Mouse (Mus musculus): ENCODE data around the gene Iba57. TPM values are rescaled to one million over a fixed set of nuclear protein-coding genes. Genes with fewer than 3 reads are reported as not detected.

Iba57 gene
- polyA plus RNA-seq (2014; fragmentation: Illumina TruSeq; extraction: RNeasy Lipid Tissue Mini Kit (QIAGEN cat#74804); ENCODE audit: low read depth, low replicate concordance) = 4.0 TPM

GRCm38 (mm10) chr11:59163255-59164236 is at the start of gene Iba57:
Gene Iba57, minus strand, starts transcription at chr11:59163739.

GRCm38 (mm10) chr11:59208153-59208831 is 44.8 kb upstream of the Iba57 start, which contains the start of gene 2310033P09Rik:
Gene 2310033P09Rik, plus strand, starts transcription at chr11:59208321.

GRCm38 (mm10) chr11:59202081-59202995 is 38.8 kb upstream of the Iba57 start, which contains the start of gene Mrpl55:
Gene Mrpl55, plus strand, starts transcription at chr11:59202486.

GRCm38 (mm10) chr11:59192059-59192386 is 28.5 kb upstream of the Iba57 start, which contains the start of gene Guk1:
Gene Guk1, minus strand, starts transcription at chr11:59192212.

GRCm38 (mm10) chr11:59182864-59183331 is 19.4 kb upstream of the Iba57 start, which contains the start of gene Gjc2:
Gene Gjc2, minus strand, starts transcription at chr11:59183213.

GRCm38 (mm10) chr11:59135904-59136452 is 27.6 kb downstream of the Iba57 start, which contains the start of gene Obscn:
Gene Obscn, minus strand, starts transcription at chr11:59136402.

Other genes with a start within 250 kb of the Iba57 start
- gene Btnl10, start 245.8 kb downstream of the Iba57 start, polyA plus RNA-seq (2014; fragmentation: Illumina TruSeq; extraction: RNeasy Lipid Tissue Mini Kit (QIAGEN cat#74804); ENCODE audit: low read depth, low replicate concordance) = 11.0 TPM
- gene Rnf187, start 224.8 kb downstream of the Iba57 start, polyA plus RNA-seq (2014; fragmentation: Illumina TruSeq; extraction: RNeasy Lipid Tissue Mini Kit (QIAGEN cat#74804); ENCODE audit: low read depth, low replicate concordance) = 20.1 TPM
- gene Hist3h2ba, start 214.8 kb downstream of the Iba57 start, polyA plus RNA-seq (2014; fragmentation: Illumina TruSeq; extraction: RNeasy Lipid Tissue Mini Kit (QIAGEN cat#74804); ENCODE audit: low read depth, low replicate concordance) = not detected
- 8.3 TPM for gene Hist3h2a, start 209.1 kb downstream of the Iba57 start, polyA plus RNA-seq (2014; fragmentation: Illumina TruSeq; extraction: RNeasy Lipid Tissue Mini Kit (QIAGEN cat#74804); ENCODE audit: low read depth, low replicate concordance)
- 32.5 TPM for gene Trim17, start 209.1 kb downstream of the Iba57 start, polyA plus RNA-seq (2014; fragmentation: Illumina TruSeq; extraction: RNeasy Lipid Tissue Mini Kit (QIAGEN cat#74804); ENCODE audit: low read depth, low replicate concordance)
- 6.4 TPM for gene Trim11, start 185.6 kb downstream of the Iba57 start, polyA plus RNA-seq (2014; fragmentation: Illumina TruSeq; extraction: RNeasy Lipid Tissue Mini Kit (QIAGEN cat#74804); ENCODE audit: low read depth, low replicate concordance)
- 0.06 TPM for gene Obscn, start 27.3 kb downstream of the Iba57 start, polyA plus RNA-seq (2014; fragmentation: Illumina TruSeq; extraction: RNeasy Lipid Tissue Mini Kit (QIAGEN cat#74804); ENCODE audit: low read depth, low replicate concordance)
- gene Gjc2, start 19.5 kb upstream of the Iba57 start, polyA plus RNA-seq (2014; fragmentation: Illumina TruSeq; extraction: RNeasy Lipid Tissue Mini Kit (QIAGEN cat#74804); ENCODE audit: low read depth, low replicate concordance) = not detected
- gene Guk1, start 28.5 kb upstream of the Iba57 start, polyA plus RNA-seq (2014; fragmentation: Illumina TruSeq; extraction: RNeasy Lipid Tissue Mini Kit (QIAGEN cat#74804); ENCODE audit: low read depth, low replicate concordance) = 8.9 TPM
- 8.5 TPM for gene Mrpl55, start 38.7 kb upstream of the Iba57 start, polyA plus RNA-seq (2014; fragmentation: Illumina TruSeq; extraction: RNeasy Lipid Tissue Mini Kit (QIAGEN cat#74804); ENCODE audit: low read depth, low replicate concordance)
- gene 2310033P09Rik, start 44.6 kb upstream of the Iba57 start, polyA plus RNA-seq (2014; fragmentation: Illumina TruSeq; extraction: RNeasy Lipid Tissue Mini Kit (QIAGEN cat#74804); ENCODE audit: low read depth, low replicate concordance) = 2.5 TPM
- 117 TPM for gene Arf1, start 64.5 kb upstream of the Iba57 start, polyA plus RNA-seq (2014; fragmentation: Illumina TruSeq; extraction: RNeasy Lipid Tissue Mini Kit (QIAGEN cat#74804); ENCODE audit: low read depth, low replicate concordance)
- gene Wnt3a, start 127.0 kb upstream of the Iba57 start, polyA plus RNA-seq (2014; fragmentation: Illumina TruSeq; extraction: RNeasy Lipid Tissue Mini Kit (QIAGEN cat#74804); ENCODE audit: low read depth, low replicate concordance) = 0.24 TPM
- gene Wnt9a, start 143.2 kb upstream of the Iba57 start, polyA plus RNA-seq (2014; fragmentation: Illumina TruSeq; extraction: RNeasy Lipid Tissue Mini Kit (QIAGEN cat#74804); ENCODE audit: low read depth, low replicate concordance) = 0.11 TPM
- 3.7 TPM for gene Prss38, start 211.9 kb upstream of the Iba57 start, polyA plus RNA-seq (2014; fragmentation: Illumina TruSeq; extraction: RNeasy Lipid Tissue Mini Kit (QIAGEN cat#74804); ENCODE audit: low read depth, low replicate concordance)

Data from testis, adult 10 weeks (tissue).